Mouse (Mus musculus) thymus, adult 2 months (tissue): Measurements from ENCODE around the gene Haus5.

Experiments
- CTCF ChIP-seq: fragments of 200-500 bp; IDR thresholded peaks from 2 replicates; pipeline ENCODE4 v1.5.1; 2012; ENCODE audit warnings: mild to moderate bottlenecking, control low read depth, low read length, moderate library complexity, borderline replicate concordance; ENCODE audit not compliant: control insufficient read depth, poor library complexity, insufficient read depth; ENCODE audit errors: extremely low read depth
- POLR2A ChIP-seq: fragments of 200-500 bp; IDR thresholded peaks from 2 replicates; pipeline ENCODE4 v1.6.1; 2012; ENCODE audit warnings: mild to moderate bottlenecking, low read length, control low read depth, moderate library complexity; ENCODE audit not compliant: control insufficient read depth, poor library complexity, insufficient read depth; ENCODE audit errors: extremely low read depth

GRCm38 (mm10) chr7:30604944-30605343 lies 59.9 kb downstream of the Haus5 start:
- TF ChIP-seq POLR2A: no peak
- TF ChIP-seq CTCF: no peak
